Comparison of ENCODE assay signal across 28 mouse cellular contexts in genomic region chr3:103291087-103291486, GRCm38 (mm10). TPM values are rescaled to one million over a fixed set of nuclear protein-coding genes. Genes with fewer than 3 reads are reported as not detected.
DNase-seq lines count a peak whose midpoint lies in the region; ATAC-seq and TF ChIP-seq lines count a peak whose summit lies in the region.
"Had no signal": no experiment of that assay in that cellular context is flagged by ENCODE, and none has a peak within 500 bp of the region (broad histone marks: within the 10 kb centered on the region; RNA-seq: fewer than 3 reads in every experiment).

No protein-coding gene starts in this region.

- H3K4me2 ChIP-seq in intestine, embryonic 15.5 days (replicated peaks), result no peak overlapping the region
- no peak overlapping the region for H3K4me2 ChIP-seq in intestine, postnatal 0 days (replicated peaks; ENCODE audit: low read depth)
- no peak overlapping the region for H3K4me2 ChIP-seq in liver, embryonic 16.5 days (ENCODE audit: low read depth, low read length)
- H3K4me2 ChIP-seq in liver, embryonic 12.5 days, result no peak overlapping the region
- no peak overlapping the region for H3K4me2 ChIP-seq in hindbrain, embryonic 13.5 days
- H3K4me2 ChIP-seq: embryonic facial prominence, embryonic 13.5 days; embryonic facial prominence, embryonic 15.5 days; forebrain, embryonic 12.5 days had no signal

- H3K27ac ChIP-seq in intestine, embryonic 15.5 days, result no peak overlapping the region
- H3K27ac ChIP-seq in intestine, postnatal 0 days (ENCODE audit: low read depth, low read length), result no peak overlapping the region
- no peak overlapping the region for H3K27ac ChIP-seq in liver, embryonic 16.5 days (ENCODE audit: low read length)
- H3K27ac ChIP-seq in liver, embryonic 12.5 days, result no peak overlapping the region
- no peak overlapping the region for H3K27ac ChIP-seq in hindbrain, embryonic 13.5 days
- H3K27ac ChIP-seq: embryonic facial prominence, embryonic 13.5 days; embryonic facial prominence, embryonic 15.5 days; forebrain, embryonic 10.5 days; forebrain, embryonic 12.5 days had no signal

- H3K9me3 ChIP-seq in intestine, embryonic 15.5 days, result no peaks in the 10 kb centered on the region
- H3K9me3 ChIP-seq in intestine, postnatal 0 days (ENCODE audit: control insufficient read depth), result no peaks in the 10 kb centered on the region; the same call in 1 of the 2 replicates
- H3K9me3 ChIP-seq in liver, embryonic 16.5 days (replicated peaks; ENCODE audit: control insufficient read depth, low read length), result no peaks in the 10 kb centered on the region
- no peaks in the 10 kb centered on the region for H3K9me3 ChIP-seq in liver, embryonic 12.5 days (replicated peaks)
- H3K9me3 ChIP-seq in hindbrain, embryonic 13.5 days, result peaks cover 5% of the 10 kb centered on the region; the same call in 1 of the 2 replicates
- H3K9me3 ChIP-seq: embryonic facial prominence, embryonic 13.5 days had no signal

- H3K9ac ChIP-seq in intestine, embryonic 15.5 days, result no peak overlapping the region
- no peak overlapping the region for H3K9ac ChIP-seq in intestine, postnatal 0 days (ENCODE audit: low read depth, low read length)
- H3K9ac ChIP-seq in liver, embryonic 16.5 days (ENCODE audit: low read depth, low read length), result no peak overlapping the region
- H3K9ac ChIP-seq in liver, embryonic 12.5 days, result no peak overlapping the region
- no peak overlapping the region for H3K9ac ChIP-seq in hindbrain, embryonic 13.5 days
- H3K9ac ChIP-seq: embryonic facial prominence, embryonic 13.5 days; embryonic facial prominence, embryonic 15.5 days; forebrain, embryonic 12.5 days; forebrain, postnatal 0 days had no signal

- WGBS in intestine, embryonic 15.5 days, result 78% methylated on average over 2 of the region's 2 CpGs
- 64% methylated on average over 2 of the region's 2 CpGs for WGBS in intestine, postnatal 0 days
- WGBS in liver, embryonic 16.5 days (ENCODE audit: insufficient replicate concordance), result 89% methylated on average over 2 of the region's 2 CpGs
- 87% methylated on average over 2 of the region's 2 CpGs for WGBS in liver, embryonic 12.5 days (ENCODE audit: insufficient replicate concordance)
- 96% methylated on average over 2 of the region's 2 CpGs for WGBS in hindbrain, embryonic 13.5 days

- no peaks in the 10 kb centered on the region for H3K36me3 ChIP-seq in intestine, embryonic 15.5 days
- H3K36me3 ChIP-seq in intestine, postnatal 0 days (ENCODE audit: control insufficient read depth, insufficient read depth), result no peaks in the 10 kb centered on the region
- H3K36me3 ChIP-seq in liver, embryonic 16.5 days (ENCODE audit: control insufficient read depth, insufficient read depth), result no peaks in the 10 kb centered on the region
- peaks cover 7% of the 10 kb centered on the region; the same call in 1 of the 2 replicates for H3K36me3 ChIP-seq in liver, embryonic 12.5 days
- H3K36me3 ChIP-seq in hindbrain, embryonic 13.5 days, result no peaks in the 10 kb centered on the region
- H3K36me3 ChIP-seq: embryonic facial prominence, embryonic 13.5 days; embryonic facial prominence, embryonic 15.5 days had no signal

- H3K27me3 ChIP-seq in intestine, embryonic 15.5 days (replicated peaks), result no peaks in the 10 kb centered on the region
- H3K27me3 ChIP-seq in intestine, postnatal 0 days (replicated peaks; ENCODE audit: control insufficient read depth, insufficient read depth, low read length), result no peaks in the 10 kb centered on the region
- no peaks in the 10 kb centered on the region for H3K27me3 ChIP-seq in liver, embryonic 16.5 days (ENCODE audit: control insufficient read depth, insufficient read depth, low read depth, low read length)
- H3K27me3 ChIP-seq in liver, embryonic 12.5 days (replicated peaks), result no peaks in the 10 kb centered on the region
- H3K27me3 ChIP-seq in hindbrain, embryonic 13.5 days, result no peaks in the 10 kb centered on the region
- H3K27me3 ChIP-seq: CH12.LX; embryonic facial prominence, embryonic 13.5 days; embryonic facial prominence, embryonic 15.5 days; forebrain, embryonic 12.5 days; Patski had no signal

- H3K4me3 ChIP-seq in intestine, embryonic 15.5 days (replicated peaks), result no peak overlapping the region
- H3K4me3 ChIP-seq in intestine, postnatal 0 days (ENCODE audit: low read depth, low read length), result no peak overlapping the region
- no peak overlapping the region for H3K4me3 ChIP-seq in liver, embryonic 16.5 days (ENCODE audit: low read depth, low read length)
- no peak overlapping the region for H3K4me3 ChIP-seq in liver, embryonic 12.5 days
- H3K4me3 ChIP-seq in hindbrain, embryonic 13.5 days, result no peak overlapping the region
- H3K4me3 ChIP-seq: embryonic facial prominence, embryonic 13.5 days; embryonic facial prominence, embryonic 15.5 days; erythroblast, embryonic 14.5 days; forebrain, embryonic 10.5 days; forebrain, embryonic 12.5 days had no signal

- H3K4me1 ChIP-seq in intestine, embryonic 15.5 days (replicated peaks), result no peaks in the 10 kb centered on the region
- H3K4me1 ChIP-seq in intestine, postnatal 0 days (replicated peaks; ENCODE audit: control insufficient read depth, insufficient read depth, low read length), result no peaks in the 10 kb centered on the region; the same call in 1 of the 2 replicates
- no peaks in the 10 kb centered on the region for H3K4me1 ChIP-seq in liver, embryonic 16.5 days (ENCODE audit: control insufficient read depth, low read depth, low read length)
- no peaks in the 10 kb centered on the region for H3K4me1 ChIP-seq in liver, embryonic 12.5 days
- 0 out of 2 replicates have a peak, but pooled peaks cover 4% of the 10 kb centered on the region for H3K4me1 ChIP-seq in hindbrain, embryonic 13.5 days (replicated peaks)
- H3K4me1 ChIP-seq: embryonic facial prominence, embryonic 13.5 days; embryonic facial prominence, embryonic 15.5 days; forebrain, embryonic 10.5 days; forebrain, embryonic 12.5 days had no signal

- peak; percentile 53; the same call in 1 of the 2 replicates for ATAC-seq in intestine, embryonic 15.5 days
- ATAC-seq in intestine, postnatal 0 days, result no peak
- ATAC-seq in liver, embryonic 16.5 days (ENCODE audit: low read depth), result 0 out of 2 replicates have a peak, but pooled peaks have one; percentile 21
- no peak for ATAC-seq in liver, embryonic 12.5 days
- no peak for ATAC-seq in hindbrain, embryonic 13.5 days (ENCODE audit: low FRiP score)
- ATAC-seq: activated CD4-positive, CD25-positive, alpha-beta regulatory T cell, adult 4 months; CD4-positive, CD25-positive, alpha-beta regulatory T cell, adult 4 months; forebrain, embryonic 14.5 days; forebrain, postnatal 0 days; Patski had no signal

- no peak for TF ChIP-seq CTCF in intestine, postnatal 0 days (IDR thresholded peaks at IDR 0.05; ENCODE audit: low read depth)

- DNase-seq in adipocyte (ENCODE audit: low spot score), result peak; percentile 27
- DNase-seq: adrenal gland, adult 2 months; adrenal gland, postnatal 10 days; adrenal gland, postnatal 25 days; B cell, adult 2 months; cerebellum, adult 11 months; cerebellum, adult 18-20 months; cerebellum, adult 8-10 months; cerebellum, adult 9-11 months; cerebellum, postnatal 14 days; cerebellum, postnatal 36 days; embryo, embryonic 11 days; forebrain, postnatal 0 days had no signal

RNA-seq across cellular contexts. Expression of gene Trim33, which starts 12.0 kb away (rescaled TPM):
- polyA plus RNA-seq in intestine, embryonic 15.5 days (2015; fragmentation: Nextera tagmentation; extraction: Ambion mirVana), result 17.1 and 18.1 TPM in 2 replicates
- polyA plus RNA-seq in intestine, postnatal 0 days (2015; fragmentation: Nextera tagmentation; extraction: Ambion mirVana), result 7.3 and 7.6 TPM in 2 replicates
- 5.1 and 6.1 TPM in 2 replicates for polyA plus RNA-seq in liver, embryonic 16.5 days (2015; fragmentation: Nextera tagmentation; extraction: Ambion mirVana)
- 13.6 and 14.8 TPM in 2 replicates for polyA plus RNA-seq in liver, embryonic 12.5 days (2016; fragmentation: Nextera tagmentation; extraction: Ambion mirVana)
- 35.9 and 39.5 TPM in 2 replicates for polyA plus RNA-seq in hindbrain, embryonic 13.5 days (2015; fragmentation: Nextera tagmentation; extraction: Ambion mirVana)

Comparison
In these comparisons a context has a peak if more than half of its experiments do, and no peak if none do; other contexts are left out.
1. ATAC-seq: peak in intestine, embryonic 15.5 days (single experiment) and liver, embryonic 16.5 days (single experiment); none in intestine, postnatal 0 days (single experiment), liver, embryonic 12.5 days (single experiment) and hindbrain, embryonic 13.5 days (single experiment).